Mouse (Mus musculus) forebrain, postnatal 0 days (tissue): ENCODE data around the gene Primpol. TPM values are rescaled to one million over a fixed set of nuclear protein-coding genes. Genes with fewer than 3 reads are reported as not detected.

ENCODE experiments used
- ATAC-seq: fragments of 200-750 bp; cut with Nextera tagmentation; 2 replicates; pipeline ENCODE4 v1.8.0; 2017; ENCODE audit warnings: mild to moderate bottlenecking, moderate library complexity
- DNase-seq: peaks from one replicate; pipeline ENCODE4 v3.0.0-alpha.2; 2015
- H3K27ac ChIP-seq: fragments of 300-500 bp; sonication (generic); 2 replicates; pipeline ENCODE4 v1.5.1; 2014; ENCODE audit warnings: low read depth, mild to moderate bottlenecking, antibody characterized with exemption, low read length, moderate library complexity, mixed read lengths
- H3K27me3 ChIP-seq: fragments of 300-500 bp; sonication (generic); 2 replicates; pipeline ENCODE4 v1.6.1; 2014; ENCODE audit warnings: mild to moderate bottlenecking, low read length, mixed read lengths; ENCODE audit not compliant: insufficient read depth
- H3K36me3 ChIP-seq: fragments of 300-500 bp; sonication (generic); 2 replicates; pipeline ENCODE4 v1.6.1; 2014; ENCODE audit warnings: mild to moderate bottlenecking, moderate library complexity; ENCODE audit not compliant: insufficient read depth
- H3K4me1 ChIP-seq: fragments of 300-500 bp; sonication (generic); 2 replicates; pipeline ENCODE4 v1.6.1; 2014; ENCODE audit warnings: antibody characterized with exemption; ENCODE audit not compliant: insufficient read depth
- H3K4me2 ChIP-seq: fragments of 300-500 bp; sonication (generic); 2 replicates; pipeline ENCODE4 v1.6.1; 2014; ENCODE audit warnings: low read depth, mild to moderate bottlenecking, moderate library complexity
- H3K4me3 ChIP-seq: fragments of 300-500 bp; sonication (generic); 2 replicates; pipeline ENCODE4 v1.5.1; 2014; ENCODE audit warnings: low read depth, low read length, mixed read lengths
- H3K9ac ChIP-seq: fragments of 300-500 bp; sonication (generic); 2 replicates; pipeline ENCODE4 v1.6.1; 2014; ENCODE audit warnings: mild to moderate bottlenecking
- H3K9me3 ChIP-seq: fragments of 300-500 bp; sonication (generic); 2 replicates; pipeline ENCODE4 v1.6.1; 2016; ENCODE audit warnings: low read length
- CTCF ChIP-seq: sonication (generic); IDR thresholded peaks from 2 replicates; pipeline ENCODE4 v1.5.1; 2016; ENCODE audit warnings: antibody characterized with exemption, control low read depth, low read depth
- WGBS: fragments of 180-500 bp; shearing (Covaris S2); extraction: QIAGEN DNeasy Blood & Tissue Kit; methylation state at CpG from one replicate; pipeline ENCODE4 v1.1.7; 2014; 5-methylcytosine and 5-hydroxymethylcytosine counted together
- polyA plus RNA-seq: library from polyadenylated mRNA; unstranded; fragments of >200 nt; fragmentation: Nextera tagmentation; extraction: Ambion mirVana; gene quantifications from 2 replicates; pipeline ENCODE4 v1.2.1, GENCODE M21; 2015
- total RNA-seq: library from RNA; depleted of rRNA; stranded (reverse); fragments of >200 nt; gene quantifications from 2 replicates; pipeline ENCODE4 v1.2.3, GENCODE M21; 2014

The Primpol gene
- total and polyA plus RNA-seq, 2 experiments from 2014 or later = 3.8 to 5.4 TPM

GRCm38 (mm10) chr8:46603587-46603986 is 13.4 kb downstream of the Primpol start:
- no peak overlapping the region for H3K4me3 ChIP-seq
- no peak overlapping the region for H3K27ac ChIP-seq
- no peaks in the 10 kb centered on the region for H3K27me3 ChIP-seq
- WGBS = 89% methylated on average over 5 of the region's 5 CpGs
- no peak overlapping the region for H3K9ac ChIP-seq
- ATAC-seq = no peak
- DNase-seq = no peak
- H3K4me1 ChIP-seq = no peaks in the 10 kb centered on the region
- no peak for TF ChIP-seq CTCF
- H3K9me3 ChIP-seq = no peaks in the 10 kb centered on the region
- H3K4me2 ChIP-seq = no peak overlapping the region
- H3K36me3 ChIP-seq = peaks cover 3% of the 10 kb centered on the region; the same call in 1 of the 2 replicates

GRCm38 (mm10) chr8:46600959-46601707 is 15.9 kb downstream of the Primpol start:
- H3K27ac ChIP-seq = no peak overlapping the region
- H3K36me3 ChIP-seq = no peaks in the 10 kb centered on the region
- no peaks in the 10 kb centered on the region for H3K4me1 ChIP-seq
- ATAC-seq (no peak), DNase-seq (no peak)
- no peak for TF ChIP-seq CTCF
- H3K4me3 ChIP-seq = no peak overlapping the region
- H3K9me3 ChIP-seq = no peaks in the 10 kb centered on the region
- no peak overlapping the region for H3K4me2 ChIP-seq
- no peaks in the 10 kb centered on the region for H3K27me3 ChIP-seq
- no peak overlapping the region for H3K9ac ChIP-seq
- WGBS = 72% methylated on average over 10 of the region's 10 CpGs

- Histone ChIP-seq H3K36me3 (no peaks in the 10 kb centered on the region), H3K9ac (no peak overlapping the region), H3K4me1 (no peaks in the 10 kb centered on the region), H3K4me2 (no peak overlapping the region), H3K27me3 (no peaks in the 10 kb centered on the region), H3K9me3 (no peaks in the 10 kb centered on the region), H3K27ac (no peak overlapping the region), H3K4me3 (no peak overlapping the region)
- ATAC-seq (no peak), DNase-seq (no peak)
- TF ChIP-seq CTCF = no peak
- WGBS = 94% methylated on average over 7 of the region's 7 CpGs
Measured at GRCm38 (mm10) chr8:46599314-46599904, 17.6 kb downstream of the Primpol start.

GRCm38 (mm10) chr8:46598753-46599152 is 18.3 kb downstream of the Primpol start:
- DNase-seq (no peak), ATAC-seq (no peak)
- Histone ChIP-seq H3K9ac (no peak overlapping the region), H3K4me1 (no peaks in the 10 kb centered on the region), H3K27me3 (no peaks in the 10 kb centered on the region), H3K36me3 (no peaks in the 10 kb centered on the region), H3K27ac (no peak overlapping the region), H3K4me2 (no peak overlapping the region), H3K4me3 (no peak overlapping the region), H3K9me3 (no peaks in the 10 kb centered on the region)
- no peak for TF ChIP-seq CTCF
- WGBS = 92% methylated on average over 5 of the region's 5 CpGs

GRCm38 (mm10) chr8:46598114-46598513 is 18.9 kb downstream of the Primpol start:
- H3K4me2 ChIP-seq = no peak overlapping the region
- 92% methylated on average over 2 of the region's 2 CpGs for WGBS
- no peak for ATAC-seq
- no peak for TF ChIP-seq CTCF
- no peak overlapping the region for H3K27ac ChIP-seq
- H3K27me3 ChIP-seq = no peaks in the 10 kb centered on the region
- no peak for DNase-seq
- H3K9me3 ChIP-seq = no peaks in the 10 kb centered on the region
- no peak overlapping the region for H3K9ac ChIP-seq
- H3K36me3 ChIP-seq = no peaks in the 10 kb centered on the region
- H3K4me3 ChIP-seq = no peak overlapping the region
- H3K4me1 ChIP-seq = no peaks in the 10 kb centered on the region

- Histone ChIP-seq H3K4me2 (no peak overlapping the region), H3K9me3 (no peaks in the 10 kb centered on the region), H3K27ac (no peak overlapping the region), H3K9ac (no peak overlapping the region), H3K4me1 (no peaks in the 10 kb centered on the region), H3K36me3 (no peaks in the 10 kb centered on the region), H3K4me3 (no peak overlapping the region), H3K27me3 (no peaks in the 10 kb centered on the region)
- ATAC-seq (no peak), DNase-seq (no peak)
- TF ChIP-seq CTCF = no peak
- 76% methylated on average over 2 of the region's 2 CpGs for WGBS
Measured at GRCm38 (mm10) chr8:46597411-46597810, 19.6 kb downstream of the Primpol start.

GRCm38 (mm10) chr8:46596530-46596929 is 20.5 kb downstream of the Primpol start:
- WGBS = 95% methylated on average over 2 of the region's 2 CpGs
- ATAC-seq = no peak

More at GRCm38 (mm10) chr8:46596530-46596929, 20.5 kb downstream of the Primpol start:
- Histone ChIP-seq H3K4me2 (no peak overlapping the region), H3K4me3 (no peak overlapping the region), H3K9me3 (no peaks in the 10 kb centered on the region), H3K4me1 (no peaks in the 10 kb centered on the region), H3K27me3 (no peaks in the 10 kb centered on the region), H3K27ac (no peak overlapping the region), H3K9ac (no peak overlapping the region), H3K36me3 (no peaks in the 10 kb centered on the region)
- no peak for TF ChIP-seq CTCF
- DNase-seq = no peak
